Mouse (Mus musculus) cortical plate, adult 2 months (tissue): ENCODE results near the gene Hoxd4.

Experiments
- CTCF ChIP-seq: fragments of 200-500 bp; IDR thresholded peaks from 2 replicates; pipeline ENCODE4 v1.5.1; 2011; ENCODE audit warnings: mild to moderate bottlenecking, control low read depth, low read length; ENCODE audit not compliant: insufficient read depth; ENCODE audit errors: extremely low read depth
- POLR2A ChIP-seq: fragments of 200-500 bp; IDR thresholded peaks from 2 replicates; pipeline ENCODE4 v1.6.1; 2011; ENCODE audit warnings: mild to moderate bottlenecking, low read length, control low read depth; ENCODE audit not compliant: insufficient read depth; ENCODE audit errors: extremely low read depth

GRCm38 (mm10) chr2:74705467-74706089 is 6.2 kb upstream of the Hoxd4 start:
- TF ChIP-seq POLR2A, result no peak
- TF ChIP-seq CTCF, result no peak
